Mouse (Mus musculus): ENCODE measurements around the gene Zfp566. TPM values are rescaled to one million over a fixed set of nuclear protein-coding genes. Genes with fewer than 3 reads are reported as not detected.
"Not testable (repeated sequence)": the region's sequence is repeated elsewhere in the genome, so short reads cannot be mapped to it uniquely, and the experiment has no call there.

Zfp566 gene
- 4.9 and 5.8 TPM in 2 replicates for total RNA-seq (2017)

GRCm38 (mm10) chr7:30090092-30090969, at the start of gene Zfp566, which contains the start of gene Gm26920:
Gene Zfp566 (minus strand): TSS chr7:30090527.
Gene Gm26920 (minus strand): TSS chr7:30090410.
- peak; percentile 91 for ATAC-seq (ENCODE audit: extremely low read depth, insufficient number of reproducible peaks, low FRiP score, poor library complexity, severe bottlenecking)

GRCm38 (mm10) chr7:30136826-30137225, 46.5 kb upstream of the Zfp566 start:
- ATAC-seq (ENCODE audit: extremely low read depth, insufficient number of reproducible peaks, low FRiP score, poor library complexity, severe bottlenecking) = no peak

- no peak for ATAC-seq (ENCODE audit: extremely low read depth, insufficient number of reproducible peaks, low FRiP score, poor library complexity, severe bottlenecking)
These were observed 42.1 kb upstream of the Zfp566 start for GRCm38 (mm10) chr7:30132396-30132795.

- no peak for ATAC-seq (ENCODE audit: extremely low read depth, insufficient number of reproducible peaks, low FRiP score, poor library complexity, severe bottlenecking)
These were observed 39.6 kb upstream of the Zfp566 start for GRCm38 (mm10) chr7:30129900-30130299.

- ATAC-seq (ENCODE audit: extremely low read depth, insufficient number of reproducible peaks, low FRiP score, poor library complexity, severe bottlenecking) = no peak
These were observed 31.8 kb upstream of the Zfp566 start for GRCm38 (mm10) chr7:30122188-30122530.

GRCm38 (mm10) chr7:30121308-30122187, 31.2 kb upstream of the Zfp566 start, which contains the start of gene Zfp382:
Gene Zfp382 (plus strand): TSS chr7:30121942.
- peak; percentile 79 for ATAC-seq (ENCODE audit: extremely low read depth, insufficient number of reproducible peaks, low FRiP score, poor library complexity, severe bottlenecking)

- ATAC-seq (ENCODE audit: extremely low read depth, insufficient number of reproducible peaks, low FRiP score, poor library complexity, severe bottlenecking) = not testable (repeated sequence)
These were observed 27.6 kb upstream of the Zfp566 start for GRCm38 (mm10) chr7:30117935-30118334.

GRCm38 (mm10) chr7:30116076-30116475, 25.7 kb upstream of the Zfp566 start:
- no peak for ATAC-seq (ENCODE audit: extremely low read depth, insufficient number of reproducible peaks, low FRiP score, poor library complexity, severe bottlenecking)

GRCm38 (mm10) chr7:30099297-30099696, 9.0 kb upstream of the Zfp566 start:
- ATAC-seq (ENCODE audit: extremely low read depth, insufficient number of reproducible peaks, low FRiP score, poor library complexity, severe bottlenecking) = no peak

GRCm38 (mm10) chr7:30095551-30096125, 5.3 kb upstream of the Zfp566 start:
- ATAC-seq (ENCODE audit: extremely low read depth, insufficient number of reproducible peaks, low FRiP score, poor library complexity, severe bottlenecking) = no peak

- peak; percentile 57 for ATAC-seq (ENCODE audit: extremely low read depth, insufficient number of reproducible peaks, low FRiP score, poor library complexity, severe bottlenecking)
These were observed 4.5 kb upstream of the Zfp566 start, which contains the start of gene Zfp260 for GRCm38 (mm10) chr7:30094646-30095429. Gene Zfp260 (plus strand): TSS chr7:30094777.

- ATAC-seq (ENCODE audit: extremely low read depth, insufficient number of reproducible peaks, low FRiP score, poor library complexity, severe bottlenecking) = no peak
These were observed 3.6 kb upstream of the Zfp566 start for GRCm38 (mm10) chr7:30093918-30094415.

- ATAC-seq (ENCODE audit: extremely low read depth, insufficient number of reproducible peaks, low FRiP score, poor library complexity, severe bottlenecking) = no peak
These were observed 2.3 kb upstream of the Zfp566 start for GRCm38 (mm10) chr7:30092666-30093065.

- no peak for ATAC-seq (ENCODE audit: extremely low read depth, insufficient number of reproducible peaks, low FRiP score, poor library complexity, severe bottlenecking)
These were observed 751 bp upstream of the Zfp566 start for GRCm38 (mm10) chr7:30090970-30091585.

- no peak for ATAC-seq (ENCODE audit: extremely low read depth, insufficient number of reproducible peaks, low FRiP score, poor library complexity, severe bottlenecking)
These were observed 922 bp downstream of the Zfp566 start for GRCm38 (mm10) chr7:30089405-30089804.

- ATAC-seq (ENCODE audit: extremely low read depth, insufficient number of reproducible peaks, low FRiP score, poor library complexity, severe bottlenecking) = no peak
These were observed 3.8 kb downstream of the Zfp566 start for GRCm38 (mm10) chr7:30086524-30086923.

- ATAC-seq (ENCODE audit: extremely low read depth, insufficient number of reproducible peaks, low FRiP score, poor library complexity, severe bottlenecking) = peak; percentile 74
These were observed 17.9 kb downstream of the Zfp566 start, which contains the start of gene Zfp82 for GRCm38 (mm10) chr7:30072146-30073028. Gene Zfp82 (minus strand): TSS chr7:30072900.
